Mouse (Mus musculus): ENCODE measurements at regions not wholly inside any gene's neighbourhood (a gene's known extent, or its start where the extent isn't known, plus 50 kb on each side); places are given as distances from the start of the nearest gene placed in this dataset.

GRCm38 (mm10) chr2:137553871-137554270 lies 437.4 kb upstream of the Jag1 start:
- no peak for TF ChIP-seq POLR2A (IDR thresholded peaks at IDR 0.05; ENCODE audit: low read depth, low read length)
- TF ChIP-seq CTCF (IDR thresholded peaks at IDR 0.05; ENCODE audit: borderline replicate concordance, insufficient read depth, low read length), result no peak

Measured in embryonic fibroblast, embryonic 13.5 days (primary cell).